Mouse (Mus musculus): ENCODE measurements around the gene Hmgb1. TPM values are rescaled to one million over a fixed set of nuclear protein-coding genes. Genes with fewer than 3 reads are reported as not detected.

Gene Hmgb1
- total and polyA plus RNA-seq, 3 experiments = 227 to 899 (median 288) TPM

- no peak overlapping the region for H3K27ac ChIP-seq (ENCODE audit: insufficient read depth, low read depth)
- DNase-seq (ENCODE audit: extremely low read depth) = no peak
Measured at GRCm38 (mm10) chr5:149152774-149153155, 31.5 kb downstream of the Hmgb1 start.

DNA sequence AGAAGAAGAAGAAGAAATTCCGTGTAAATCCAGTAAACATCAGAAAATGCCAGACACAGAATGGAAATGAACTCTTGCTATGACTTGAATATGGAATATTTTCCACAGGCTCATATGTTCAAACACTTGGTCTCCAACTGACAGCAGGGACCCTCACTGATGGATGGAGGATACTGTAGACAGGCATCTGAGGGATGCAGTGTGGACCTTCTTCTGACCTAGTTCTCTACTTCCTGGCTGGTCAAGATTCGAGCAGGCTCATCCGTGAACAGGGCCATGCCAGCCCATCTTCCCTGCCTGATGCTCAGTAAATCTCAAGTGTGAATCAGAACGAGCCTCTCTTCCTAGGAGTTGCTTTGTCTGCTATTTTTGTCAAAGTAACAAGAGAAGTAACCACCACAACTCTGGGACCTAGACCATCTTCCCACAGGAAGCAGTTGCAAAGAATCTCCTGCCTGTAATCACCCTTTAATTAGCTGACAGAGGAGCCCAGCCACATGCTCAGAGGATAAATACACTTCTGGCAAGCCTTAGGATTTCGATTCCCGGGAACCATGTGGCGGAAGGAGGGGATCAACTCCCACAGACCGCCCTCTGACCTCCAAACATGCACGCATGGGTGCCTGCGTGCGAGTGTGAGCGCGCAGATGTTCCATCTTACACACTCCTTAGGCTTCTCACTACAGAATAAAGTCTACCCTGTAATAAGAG lies 32.1 kb downstream of the Hmgb1 start:
- Histone ChIP-seq H3K27ac (ENCODE audit: insufficient read depth, low read depth) (no peak overlapping the region), H3K4me1 (ENCODE audit: control insufficient read depth in 1 of 2, insufficient read depth in 2 of 2) (no peaks in the 10 kb centered on the region), H3K36me3 (replicated peaks in 1 of 2; ENCODE audit: control insufficient read depth in 1 of 2, insufficient read depth in 1 of 2, low read length in 1 of 2) (no peaks in the 10 kb centered on the region), H3K27me3 (replicated peaks) (no peaks in the 10 kb centered on the region), H3K4me2 (ENCODE audit: insufficient read depth, low read depth, poor library complexity, severe bottlenecking) (no peak overlapping the region), H3K4me3 (replicated peaks in 1 of 3; ENCODE audit: low read depth in 2 of 3, low read length in 2 of 3, poor library complexity in 1 of 3) (no peak overlapping the region), H3K9ac (ENCODE audit: insufficient read depth, low read depth) (no peak overlapping the region), H3K79me2 (replicated peaks; ENCODE audit: control insufficient read depth, extremely low read depth, insufficient read depth, poor library complexity, severe bottlenecking) (no peaks in the 10 kb centered on the region), H3K9me3 (replicated peaks; ENCODE audit: low read length) (peaks cover 3% of the 10 kb centered on the region)
- no peak for DNase-seq (ENCODE audit: extremely low read depth)
- in situ Hi-C loops (cut with MboI; ENCODE audit: low pct_ligation_motif_present, low pct_unique_long_range_greater_than_20kb, low sequenced_read_pairs) (no loop called here), dilution Hi-C loops (cut with MboI; ENCODE audit: extremely low pct_ligation_motif_present, extremely low pct_unique_long_range_greater_than_20kb, low sequenced_read_pairs) (no loop called here)
- TF ChIP-seq POLR2AphosphoS2 (IDR thresholded peaks at IDR 0.05; ENCODE audit: low read depth, low read length) (no peak), RAD21 (IDR thresholded peaks at IDR 0.05; ENCODE audit: low read depth, low read length) (no peak), GABPA (IDR thresholded peaks at IDR 0.05; ENCODE audit: insufficient replicate concordance, low read depth, low read length) (no peak), NELFE (IDR thresholded peaks at IDR 0.05; ENCODE audit: low read depth, low read length) (no peak), MAZ (IDR thresholded peaks at IDR 0.05; ENCODE audit: low read depth, low read length) (no peak), PAX5 (IDR thresholded peaks at IDR 0.05; ENCODE audit: low read length) (no peak), BHLHE40 (IDR thresholded peaks at IDR 0.05; ENCODE audit: low read depth, low read length) (no peak)

More at GRCm38 (mm10) chr5:149152774-149153155, 31.5 kb downstream of the Hmgb1 start:
- dilution Hi-C loops (cut with MboI; ENCODE audit: extremely low pct_ligation_motif_present, extremely low pct_unique_long_range_greater_than_20kb, low sequenced_read_pairs) = no loop called here
- Histone ChIP-seq H3K36me3 (replicated peaks in 1 of 2; ENCODE audit: control insufficient read depth in 1 of 2, insufficient read depth in 1 of 2, low read length in 1 of 2) (no peaks in the 10 kb centered on the region), H3K4me3 (replicated peaks in 1 of 3; ENCODE audit: low read depth in 2 of 3, low read length in 2 of 3, poor library complexity in 1 of 3) (no peak overlapping the region), H3K9me3 (replicated peaks; ENCODE audit: low read length) (peaks cover 3% of the 10 kb centered on the region), H3K9ac (ENCODE audit: insufficient read depth, low read depth) (no peak overlapping the region), H3K4me1 (ENCODE audit: control insufficient read depth in 1 of 2, insufficient read depth in 2 of 2) (no peaks in the 10 kb centered on the region), H3K79me2 (replicated peaks; ENCODE audit: control insufficient read depth, extremely low read depth, insufficient read depth, poor library complexity, severe bottlenecking) (no peaks in the 10 kb centered on the region), H3K27me3 (replicated peaks) (no peaks in the 10 kb centered on the region), H3K4me2 (ENCODE audit: insufficient read depth, low read depth, poor library complexity, severe bottlenecking) (no peak overlapping the region)
- in situ Hi-C loops (cut with MboI; ENCODE audit: low pct_ligation_motif_present, low pct_unique_long_range_greater_than_20kb, low sequenced_read_pairs) = no loop called here
- TF ChIP-seq MXI1 (IDR thresholded peaks at IDR 0.05; ENCODE audit: low read depth, low read length) (no peak), UBTF (IDR thresholded peaks at IDR 0.05; ENCODE audit: low read depth, low read length) (no peak), ZKSCAN1 (IDR thresholded peaks at IDR 0.05; ENCODE audit: borderline replicate concordance, low read depth, low read length) (no peak), USF2 (conservative IDR thresholded peaks at IDR 0.05; ENCODE audit: low read depth, low read length) (no peak), ZNF384 (IDR thresholded peaks at IDR 0.05; ENCODE audit: low read depth, low read length) (no peak), EP300 (IDR thresholded peaks at IDR 0.05; ENCODE audit: low read length) (no peak), USF1 (IDR thresholded peaks at IDR 0.05; ENCODE audit: low read depth, low read length) (no peak), CHD1 (IDR thresholded peaks at IDR 0.05; ENCODE audit: low read depth, low read length) (no peak), NELFE (IDR thresholded peaks at IDR 0.05; ENCODE audit: low read depth, low read length) (no peak), RAD21 (IDR thresholded peaks at IDR 0.05; ENCODE audit: low read depth, low read length) (no peak), BHLHE40 (IDR thresholded peaks at IDR 0.05; ENCODE audit: low read depth, low read length) (no peak), ZMIZ1 (IDR thresholded peaks at IDR 0.05; ENCODE audit: low read depth, low read length) (no peak), JUND (conservative IDR thresholded peaks at IDR 0.05; ENCODE audit: low read depth, low read length) (no peak), ELF1 (IDR thresholded peaks at IDR 0.05; ENCODE audit: low read depth, low read length) (no peak), CHD2 (IDR thresholded peaks at IDR 0.05; ENCODE audit: low read length) (no peak), SMC3 (IDR thresholded peaks at IDR 0.05; ENCODE audit: low read depth, low read length) (no peak), MAFK (IDR thresholded peaks at IDR 0.05; ENCODE audit: insufficient replicate concordance, low read length) (no peak), MYC (IDR thresholded peaks at IDR 0.05; ENCODE audit: low read depth, low read length) (no peak), JUN (IDR thresholded peaks at IDR 0.05; ENCODE audit: insufficient read depth, low read depth, low read length) (no peak), ETS1 (conservative IDR thresholded peaks at IDR 0.05; ENCODE audit: low read depth, low read length) (no peak)

Data from CH12.LX (cell line).